In genomic region chr2:28446181-28446514, GRCm38 (mm10) we compare ENCODE assay signal across 9 mouse cellular contexts. TPM values are rescaled to one million over a fixed set of nuclear protein-coding genes. Genes with fewer than 3 reads are reported as not detected.
DNase-seq lines count a peak whose midpoint lies in the region; ATAC-seq and TF ChIP-seq lines count a peak whose summit lies in the region.
"Had no signal": no experiment of that assay in that cellular context is flagged by ENCODE, and none has a peak within 500 bp of the region (broad histone marks: within the 10 kb centered on the region; RNA-seq: fewer than 3 reads in every experiment).

No protein-coding gene starts in this region.

- TF ChIP-seq EP300 in heart, postnatal 0 days (IDR thresholded peaks at IDR 0.05; ENCODE audit: low read depth) = no peak

- peak overlapping the region; percentile 73 for H3K4me3 ChIP-seq in heart, postnatal 0 days (ENCODE audit: low read depth, low read length)
- peak overlapping the region; percentile 86 for H3K4me3 ChIP-seq in hindbrain, embryonic 10.5 days
- peak overlapping the region; percentile 79 for H3K4me3 ChIP-seq in midbrain, embryonic 11.5 days (ENCODE audit: low read depth, low read length)

- 3% methylated on average over 5 of the region's 5 CpGs for WGBS in heart, postnatal 0 days
- WGBS in hindbrain, embryonic 10.5 days = 7% methylated on average over 5 of the region's 5 CpGs
- WGBS in midbrain, embryonic 11.5 days = 11% methylated on average over 5 of the region's 5 CpGs

- no peak for TF ChIP-seq CTCF in heart, postnatal 0 days (IDR thresholded peaks at IDR 0.05; ENCODE audit: low read depth)

- no peaks in the 10 kb centered on the region for H3K9me3 ChIP-seq in heart, postnatal 0 days (replicated peaks; ENCODE audit: control insufficient read depth, low read length)
- H3K9me3 ChIP-seq in hindbrain, embryonic 10.5 days = no peaks in the 10 kb centered on the region
- H3K9me3 ChIP-seq in midbrain, embryonic 11.5 days (ENCODE audit: control insufficient read depth, low read length) = no peaks in the 10 kb centered on the region

- ATAC-seq in heart, postnatal 0 days (ENCODE audit: insufficient read depth, low read depth) = no peak
- ATAC-seq in common myeloid progenitor, adult 5-6 weeks (replicated peaks; ENCODE audit: low read depth, poor library complexity, severe bottlenecking) = 0 out of 2 replicates have a peak, but pooled peaks have one; percentile 10
- ATAC-seq in midbrain, embryonic 11.5 days (ENCODE audit: low FRiP score) = no peak; the same call in 1 of the 2 replicates
- no peak for ATAC-seq in megakaryocyte progenitor cell, adult 5-6 weeks (replicated peaks; ENCODE audit: poor library complexity)

- 0 out of 2 replicates have a peak overlapping the region, but pooled peaks have one; percentile 17 for H3K27ac ChIP-seq in heart, postnatal 0 days (ENCODE audit: low read depth)
- peak overlapping the region; percentile 91 for H3K27ac ChIP-seq in hindbrain, embryonic 10.5 days
- H3K27ac ChIP-seq in midbrain, embryonic 11.5 days (ENCODE audit: low read depth, low read length) = no peak overlapping the region

- H3K4me2 ChIP-seq in heart, postnatal 0 days (ENCODE audit: low read depth, low read length) = peak overlapping the region; percentile 96
- peak overlapping the region; percentile 91 for H3K4me2 ChIP-seq in midbrain, embryonic 11.5 days

- peaks cover 8% of the 10 kb centered on the region for H3K4me1 ChIP-seq in heart, postnatal 0 days (ENCODE audit: control insufficient read depth, insufficient read depth)
- peaks cover 23% of the 10 kb centered on the region for H3K4me1 ChIP-seq in hindbrain, embryonic 10.5 days (replicated peaks)
- H3K4me1 ChIP-seq in midbrain, embryonic 11.5 days (ENCODE audit: control insufficient read depth, insufficient read depth, low read length) = peaks cover 7% of the 10 kb centered on the region

- H3K36me3 ChIP-seq in heart, postnatal 0 days (replicated peaks; ENCODE audit: control insufficient read depth, insufficient read depth, low read length) = no peaks in the 10 kb centered on the region
- H3K36me3 ChIP-seq in hindbrain, embryonic 10.5 days = peaks cover 11% of the 10 kb centered on the region
- no peaks in the 10 kb centered on the region for H3K36me3 ChIP-seq in midbrain, embryonic 11.5 days (ENCODE audit: control insufficient read depth, insufficient read depth, low read length)

- no peaks in the 10 kb centered on the region for H3K27me3 ChIP-seq in heart, postnatal 0 days (ENCODE audit: control insufficient read depth, insufficient read depth, low read length)
- peaks cover 36% of the 10 kb centered on the region for H3K27me3 ChIP-seq in hindbrain, embryonic 10.5 days (ENCODE audit: insufficient read depth, poor library complexity, severe bottlenecking)
- no peaks in the 10 kb centered on the region for H3K27me3 ChIP-seq in midbrain, embryonic 11.5 days (ENCODE audit: control insufficient read depth, insufficient read depth, low read length)

- peak overlapping the region; percentile 72 for H3K9ac ChIP-seq in heart, postnatal 0 days (replicated peaks; ENCODE audit: low read depth, low read length)
- H3K9ac ChIP-seq in midbrain, embryonic 11.5 days (ENCODE audit: low read length) = peak overlapping the region; percentile 83

- no peak for DNase-seq in heart, postnatal 0 days (ENCODE audit: low spot score)
- no peak for DNase-seq in heart, adult 8-10 months (ENCODE audit: low spot score)
- no peak for DNase-seq in hindbrain, embryonic 10.5 days (ENCODE audit: low spot score)
- no peak for DNase-seq in midbrain, embryonic 11.5 days (ENCODE audit: low spot score, missing footprints)
- no peak for DNase-seq in urinary bladder, adult 18-20 months (ENCODE audit: low spot score in 2 of 2)
- DNase-seq in urinary bladder, postnatal 10 days (ENCODE audit: low spot score) = no peak

RNA-seq across cellular contexts. Expression of gene Ppp1r26, which starts 0.5 kb away (rescaled TPM):
- total RNA-seq in heart, postnatal 0 days (2014; rRNA removed; ENCODE audit: low replicate concordance) = 4.4 and 18.0 TPM in 2 replicates
- 1.7 and 2.0 TPM in 2 replicates for polyA plus RNA-seq in heart, postnatal 0 days (2015; fragmentation: Nextera tagmentation; extraction: Ambion mirVana)
- 1 to 10 TPM; 3.4 to 6.9 (median 3.9) TPM for total RNA-seq in heart, adult 8-10 months (2022)
- 3.4 and 5.0 TPM in 2 replicates for total RNA-seq in common myeloid progenitor, adult 5-6 weeks (2017)
- 4.3 and 5.2 TPM in 2 replicates for polyA plus RNA-seq in hindbrain, embryonic 10.5 days (2016; fragmentation: Nextera tagmentation; extraction: Ambion mirVana)
- polyA plus RNA-seq in midbrain, embryonic 11.5 days (2014; fragmentation: Nextera tagmentation; extraction: Ambion mirVana) = 2.9 and 3.2 TPM in 2 replicates
- total RNA-seq in megakaryocyte progenitor cell, adult 5-6 weeks (2015) = 1.9 and 2.2 TPM in 2 replicates
- 1.1 and 1.6 TPM in 2 replicates for total RNA-seq in megakaryocyte progenitor cell, adult 5-6 weeks (2017)
- total RNA-seq: neutrophil, adult 5-6 weeks had no signal

RNA-seq across cellular contexts. Expression of gene 1700007K13Rik, which starts 20.0 kb away (rescaled TPM):
- not detected in 2 replicates for total RNA-seq in heart, postnatal 0 days (2014; rRNA removed; ENCODE audit: low replicate concordance)
- polyA plus RNA-seq in heart, postnatal 0 days (2015; fragmentation: Nextera tagmentation; extraction: Ambion mirVana) = 0.15 and 0.65 TPM in 2 replicates
- total RNA-seq in heart, adult 8-10 months (2022) = under 1 TPM in 1 of 4 experiments, not detected in 3; 0.43 TPM
- total RNA-seq in common myeloid progenitor, adult 5-6 weeks (2017) = not detected in 2 replicates
- polyA plus RNA-seq in hindbrain, embryonic 10.5 days (2016; fragmentation: Nextera tagmentation; extraction: Ambion mirVana) = 2.3 and 3.6 TPM in 2 replicates
- polyA plus RNA-seq in midbrain, embryonic 11.5 days (2014; fragmentation: Nextera tagmentation; extraction: Ambion mirVana) = 0.99 and 1.3 TPM in 2 replicates
- total RNA-seq in megakaryocyte progenitor cell, adult 5-6 weeks (2015) = not detected in 2 replicates
- not detected in 2 replicates for total RNA-seq in megakaryocyte progenitor cell, adult 5-6 weeks (2017)
- total RNA-seq: neutrophil, adult 5-6 weeks had no signal

RNA-seq across cellular contexts. Expression of gene Mrps2, which starts 21.7 kb away (rescaled TPM):
- 29.8 and 37.1 TPM in 2 replicates for total RNA-seq in heart, postnatal 0 days (2014; rRNA removed; ENCODE audit: low replicate concordance)
- 40.9 and 45.0 TPM in 2 replicates for polyA plus RNA-seq in heart, postnatal 0 days (2015; fragmentation: Nextera tagmentation; extraction: Ambion mirVana)
- total RNA-seq in heart, adult 8-10 months (2022) = 10 to 100 TPM; 39.1 to 46.8 (median 42.0) TPM
- total RNA-seq in common myeloid progenitor, adult 5-6 weeks (2017) = 33.2 and 35.2 TPM in 2 replicates
- polyA plus RNA-seq in hindbrain, embryonic 10.5 days (2016; fragmentation: Nextera tagmentation; extraction: Ambion mirVana) = 61.7 and 63.1 TPM in 2 replicates
- polyA plus RNA-seq in midbrain, embryonic 11.5 days (2014; fragmentation: Nextera tagmentation; extraction: Ambion mirVana) = 65.9 and 71.6 TPM in 2 replicates
- 64.8 and 71.0 TPM in 2 replicates for total RNA-seq in megakaryocyte progenitor cell, adult 5-6 weeks (2015)
- 31.2 and 32.5 TPM in 2 replicates for total RNA-seq in megakaryocyte progenitor cell, adult 5-6 weeks (2017)

RNA-seq across cellular contexts. Expression of gene Gbgt1, which starts 50.5 kb away (rescaled TPM):
- 0.15 and 0.42 TPM in 2 replicates for total RNA-seq in heart, postnatal 0 days (2014; rRNA removed; ENCODE audit: low replicate concordance)
- polyA plus RNA-seq in heart, postnatal 0 days (2015; fragmentation: Nextera tagmentation; extraction: Ambion mirVana) = 0.11 TPM in 1 of 2 replicates, not detected in the other
- 1 to 10 TPM; 1.2 to 2.4 (median 2.1) TPM for total RNA-seq in heart, adult 8-10 months (2022)
- total RNA-seq in common myeloid progenitor, adult 5-6 weeks (2017) = not detected in 2 replicates
- 0.14 TPM in 1 of 2 replicates, not detected in the other for polyA plus RNA-seq in hindbrain, embryonic 10.5 days (2016; fragmentation: Nextera tagmentation; extraction: Ambion mirVana)
- polyA plus RNA-seq in midbrain, embryonic 11.5 days (2014; fragmentation: Nextera tagmentation; extraction: Ambion mirVana) = 0.10 and 0.25 TPM in 2 replicates
- not detected in 2 replicates for total RNA-seq in megakaryocyte progenitor cell, adult 5-6 weeks (2015)
- total RNA-seq in megakaryocyte progenitor cell, adult 5-6 weeks (2017) = not detected in 2 replicates
- total RNA-seq: neutrophil, adult 5-6 weeks had no signal

RNA-seq across cellular contexts. Expression of gene Gm10134, which starts 59.7 kb away (rescaled TPM):
- total RNA-seq in heart, postnatal 0 days (2014; rRNA removed; ENCODE audit: low replicate concordance) = not detected in 2 replicates
- 0.49 TPM in 1 of 2 replicates, not detected in the other for polyA plus RNA-seq in heart, postnatal 0 days (2015; fragmentation: Nextera tagmentation; extraction: Ambion mirVana)
- total RNA-seq in heart, adult 8-10 months (2022) = 1 to 10 TPM in 2 of 4 experiments, not detected in 2; 1.4 TPM
- not detected in 2 replicates for total RNA-seq in common myeloid progenitor, adult 5-6 weeks (2017)
- 0.70 TPM in 1 of 2 replicates, not detected in the other for polyA plus RNA-seq in hindbrain, embryonic 10.5 days (2016; fragmentation: Nextera tagmentation; extraction: Ambion mirVana)
- not detected in 2 replicates for polyA plus RNA-seq in midbrain, embryonic 11.5 days (2014; fragmentation: Nextera tagmentation; extraction: Ambion mirVana)
- not detected in 2 replicates for total RNA-seq in megakaryocyte progenitor cell, adult 5-6 weeks (2015)
- total RNA-seq in megakaryocyte progenitor cell, adult 5-6 weeks (2017) = not detected in 2 replicates
- total RNA-seq: neutrophil, adult 5-6 weeks had no signal
